In the genomic region with DNA sequence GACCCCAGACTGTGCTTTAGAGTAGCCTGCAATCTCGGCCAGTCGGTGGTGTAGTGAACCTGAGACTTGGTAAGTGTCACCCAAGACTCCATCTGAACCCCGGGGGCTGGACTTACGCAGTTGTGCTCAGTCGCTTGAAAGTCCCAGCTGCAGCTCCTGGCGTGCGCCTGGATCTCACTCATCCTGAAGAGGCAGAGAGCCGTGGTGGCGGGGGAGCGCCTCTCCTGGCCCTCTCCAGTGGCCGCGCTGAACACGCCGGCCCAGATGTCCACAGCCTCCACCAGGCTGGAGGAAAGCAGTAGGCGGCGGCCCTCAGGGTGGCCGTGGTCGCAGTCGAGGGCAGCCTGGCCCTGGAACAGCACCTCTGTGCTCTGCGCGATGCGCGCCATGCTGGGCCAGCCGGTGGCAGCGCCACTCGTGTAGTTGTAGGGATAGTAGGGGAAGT, we compare ENCODE assay signal across 8 mouse cellular contexts. TPM values are rescaled to one million over a fixed set of nuclear protein-coding genes. Genes with fewer than 3 reads are reported as not detected.
DNase-seq lines count a peak whose midpoint lies in the region; ATAC-seq and TF ChIP-seq lines count a peak whose summit lies in the region.

No protein-coding gene starts in this region.

- H3K36me3 ChIP-seq in testis, adult 2 months (ENCODE audit: control insufficient read depth, insufficient read depth, low read length), result no peaks in the 10 kb centered on the region
- no peaks in the 10 kb centered on the region for H3K36me3 ChIP-seq in kidney, embryonic 16.5 days (ENCODE audit: insufficient read depth, low read length)
- H3K36me3 ChIP-seq in lung, embryonic 14.5 days (ENCODE audit: insufficient read depth), result no peaks in the 10 kb centered on the region

- peak overlapping the region; percentile 53 for H3K4me3 ChIP-seq in testis, adult 2 months (ENCODE audit: control insufficient read depth, low read depth, low read length)
- H3K4me3 ChIP-seq in kidney, embryonic 16.5 days (ENCODE audit: low read length), result peak overlapping the region; percentile 76
- peak overlapping the region; percentile 78 for H3K4me3 ChIP-seq in lung, embryonic 14.5 days (ENCODE audit: low read depth, low read length)
- peak overlapping the region; percentile 71 for H3K4me3 ChIP-seq in olfactory bulb, adult 2 months (ENCODE audit: insufficient read depth, low read depth, low read length)

- no peak for TF ChIP-seq POLR2A in testis, adult 2 months (IDR thresholded peaks at IDR 0.05; ENCODE audit: control insufficient read depth, low read depth, low read length)
- TF ChIP-seq POLR2A in olfactory bulb, adult 2 months (IDR thresholded peaks at IDR 0.05; ENCODE audit: insufficient read depth, low read depth, low read length), result no peak

- no peaks in the 10 kb centered on the region for H3K9me3 ChIP-seq in kidney, embryonic 16.5 days (ENCODE audit: low read length)
- no peaks in the 10 kb centered on the region for H3K9me3 ChIP-seq in lung, embryonic 14.5 days (ENCODE audit: low read depth, low read length)

- peak overlapping the region; percentile 99 for H3K4me2 ChIP-seq in kidney, embryonic 16.5 days (replicated peaks; ENCODE audit: low read depth, low read length)
- peak overlapping the region; percentile 96 for H3K4me2 ChIP-seq in lung, embryonic 14.5 days

- peak overlapping the region; percentile 61 for H3K27ac ChIP-seq in testis, adult 2 months (ENCODE audit: control insufficient read depth, insufficient read depth, low read depth, low read length)
- no peak overlapping the region for H3K27ac ChIP-seq in kidney, embryonic 16.5 days (ENCODE audit: low read length)
- H3K27ac ChIP-seq in lung, embryonic 14.5 days (ENCODE audit: low read depth), result peak overlapping the region; percentile 42; the same call in 1 of the 2 replicates
- H3K27ac ChIP-seq in olfactory bulb, adult 2 months (ENCODE audit: insufficient read depth, low read depth, low read length), result no peak overlapping the region

- 0% methylated on average over 26 of the region's 26 CpGs for WGBS in kidney, embryonic 16.5 days
- WGBS in lung, embryonic 14.5 days, result under 1% methylated on average over 26 of the region's 26 CpGs
- under 1% methylated on average over 26 of the region's 26 CpGs for WGBS in olfactory bulb, adult 2 months

- H3K4me1 ChIP-seq in testis, adult 2 months (ENCODE audit: control insufficient read depth, insufficient read depth, low read length), result peaks cover 11% of the 10 kb centered on the region
- peaks cover 26% of the 10 kb centered on the region for H3K4me1 ChIP-seq in kidney, embryonic 16.5 days (ENCODE audit: insufficient read depth, low read length)
- 0 out of 2 replicates have a peak, but pooled peaks cover 4% of the 10 kb centered on the region for H3K4me1 ChIP-seq in lung, embryonic 14.5 days (ENCODE audit: insufficient read depth)
- H3K4me1 ChIP-seq in olfactory bulb, adult 2 months (ENCODE audit: control insufficient read depth, insufficient read depth, low read length), result peaks cover 27% of the 10 kb centered on the region

- no peak for TF ChIP-seq CTCF in testis, adult 2 months (IDR thresholded peaks at IDR 0.05; ENCODE audit: control insufficient read depth, insufficient read depth, insufficient replicate concordance, low read depth, low read length)
- TF ChIP-seq CTCF in lung, embryonic 14.5 days (IDR thresholded peaks at IDR 0.05; ENCODE audit: low read depth), result no peak
- TF ChIP-seq CTCF in olfactory bulb, adult 2 months (IDR thresholded peaks at IDR 0.05; ENCODE audit: insufficient read depth, low read depth, low read length), result no peak

- DNase-seq in testis, postnatal 14 days (ENCODE audit: low spot score), result no peak
- DNase-seq in embryo, embryonic 10.5 days (ENCODE audit: low spot score), result peak; percentile 62
- DNase-seq in lung, embryonic 14.5 days, result peak; percentile 73
- DNase-seq in B cell, adult 2 months, result no peak

- H3K27me3 ChIP-seq in testis, adult 2 months (ENCODE audit: control insufficient read depth, insufficient read depth, low read length), result no peaks in the 10 kb centered on the region
- H3K27me3 ChIP-seq in kidney, embryonic 16.5 days (ENCODE audit: insufficient read depth, low read length), result peaks cover 41% of the 10 kb centered on the region
- H3K27me3 ChIP-seq in lung, embryonic 14.5 days (ENCODE audit: insufficient read depth, low read length), result peaks cover 30% of the 10 kb centered on the region

- peak overlapping the region; percentile 47 for H3K9ac ChIP-seq in kidney, embryonic 16.5 days (replicated peaks; ENCODE audit: low read length)
- H3K9ac ChIP-seq in lung, embryonic 14.5 days, result peak overlapping the region; percentile 72

- peak; percentile 18 for ATAC-seq in granulocyte monocyte progenitor cell, adult 5-6 weeks (replicated peaks; ENCODE audit: poor library complexity, severe bottlenecking)
- peak; percentile 37 for ATAC-seq in kidney, embryonic 16.5 days (ENCODE audit: low FRiP score, low TSS enrichment)
- ATAC-seq in lung, embryonic 14.5 days (ENCODE audit: insufficient read depth), result peak; percentile 51

RNA-seq across cellular contexts. Expression of gene Plxnc1, which starts 1.2 kb away (rescaled TPM):
- 2.9 and 4.0 TPM in 2 replicates for polyA plus RNA-seq in testis, adult 2 months (2012; rRNA removed)
- total RNA-seq in granulocyte monocyte progenitor cell, adult 5-6 weeks (2014; fragmentation: Nextera tagmentation), result 13.4 and 16.7 TPM in 2 replicates
- total RNA-seq in granulocyte monocyte progenitor cell, adult 5-6 weeks (2017), result 9.9 and 14.1 TPM in 2 replicates
- 0.95 and 1.1 TPM in 2 replicates for polyA plus RNA-seq in kidney, embryonic 16.5 days (2015; fragmentation: Nextera tagmentation; extraction: Ambion mirVana)
- polyA plus RNA-seq in lung, embryonic 14.5 days (2014; fragmentation: Nextera tagmentation; extraction: Ambion mirVana), result 10.9 and 11.7 TPM in 2 replicates
- polyA plus RNA-seq in olfactory bulb, adult 2 months (2012; ENCODE audit: insufficient read depth, insufficient read length, low replicate concordance, missing spikeins), result not detected in 2 replicates

Comparison
In these comparisons a context has a peak if more than half of its experiments do, and no peak if none do; other contexts are left out.
1. H3K27ac ChIP-seq: peak in testis, adult 2 months (single experiment) and lung, embryonic 14.5 days (single experiment); none in kidney, embryonic 16.5 days (single experiment) and olfactory bulb, adult 2 months (single experiment).
2. DNase-seq: peak in embryo, embryonic 10.5 days (single experiment) and lung, embryonic 14.5 days (single experiment); none in testis, postnatal 14 days (single experiment) and B cell, adult 2 months (0 of 2).
3. Peak in every context shown above with its lines, with median percentiles within 50 percentile points of each other: H3K4me3 ChIP-seq and ATAC-seq.